Mouse (Mus musculus): ENCODE data around the gene Psmb3. TPM values are rescaled to one million over a fixed set of nuclear protein-coding genes. Genes with fewer than 3 reads are reported as not detected.

Psmb3 gene
- polyA plus RNA-seq, 1 experiment from 2014 or later: 491 TPM

DNA sequence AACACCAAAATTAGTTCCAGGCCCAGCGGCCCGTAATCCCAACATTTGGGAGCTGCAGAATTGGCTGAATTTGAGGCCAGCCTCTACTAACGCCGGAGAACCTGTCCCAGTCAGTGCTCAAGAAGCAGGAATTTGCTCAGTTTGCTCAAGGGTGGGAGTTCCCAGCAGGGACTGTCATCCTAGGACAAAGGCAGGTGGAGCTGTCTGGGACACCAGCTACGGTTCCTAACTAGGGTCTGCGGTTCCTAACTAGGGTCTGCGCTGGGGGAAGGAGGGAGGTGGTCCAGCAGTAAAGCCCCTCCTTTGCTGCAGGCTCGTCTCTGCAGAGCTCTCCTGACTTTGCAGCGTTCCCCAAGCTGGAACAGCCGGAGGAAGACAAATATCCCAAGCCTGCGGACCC is 30.1 kb upstream of the Psmb3 start:
- no peak for ATAC-seq (replicated peaks; ENCODE audit: low FRiP score, low TSS enrichment, low read depth)
- Histone ChIP-seq H3K9me3 (ENCODE audit: control insufficient read depth, low read length) (no peaks in the 10 kb centered on the region), H3K27me3 (replicated peaks; ENCODE audit: control insufficient read depth, insufficient read depth, low read length) (no peaks in the 10 kb centered on the region), H3K27ac (ENCODE audit: low read depth) (no peak overlapping the region), H3K4me3 (ENCODE audit: low read depth, low read length) (no peak overlapping the region), H3K4me1 (replicated peaks; ENCODE audit: control insufficient read depth, insufficient read depth, low read length) (peaks cover 14% of the 10 kb centered on the region), H3K4me2 (ENCODE audit: low read length) (no peak overlapping the region), H3K36me3 (ENCODE audit: control insufficient read depth, insufficient read depth, low read length) (peaks cover 94% of the 10 kb centered on the region), H3K9ac (ENCODE audit: low read length) (no peak overlapping the region)
- WGBS: 87% methylated on average over 11 of the region's 11 CpGs
- DNase-seq (ENCODE audit: low spot score): no peak

GRCm38 (mm10) chr11:97676050-97676754 is 27.0 kb upstream of the Psmb3 start:
- no peaks in the 10 kb centered on the region for H3K9me3 ChIP-seq (ENCODE audit: control insufficient read depth, low read length)
- H3K9ac ChIP-seq (ENCODE audit: low read length): no peak overlapping the region
- H3K4me1 ChIP-seq (replicated peaks; ENCODE audit: control insufficient read depth, insufficient read depth, low read length): no peaks in the 10 kb centered on the region; the same call in 1 of the 2 replicates
- WGBS: 80% methylated on average over 14 of the region's 15 CpGs
- peaks cover 96% of the 10 kb centered on the region for H3K36me3 ChIP-seq (ENCODE audit: control insufficient read depth, insufficient read depth, low read length)
- H3K27me3 ChIP-seq (replicated peaks; ENCODE audit: control insufficient read depth, insufficient read depth, low read length): no peaks in the 10 kb centered on the region
- no peak for DNase-seq (ENCODE audit: low spot score)
- H3K4me3 ChIP-seq (ENCODE audit: low read depth, low read length): no peak overlapping the region
- H3K27ac ChIP-seq (ENCODE audit: low read depth): no peak overlapping the region
- no peak for ATAC-seq (replicated peaks; ENCODE audit: low FRiP score, low TSS enrichment, low read depth)
- H3K4me2 ChIP-seq (ENCODE audit: low read length): no peak overlapping the region

GRCm38 (mm10) chr11:97677381-97677780 is 25.8 kb upstream of the Psmb3 start:
- DNase-seq (ENCODE audit: low spot score) (no peak), ATAC-seq (replicated peaks; ENCODE audit: low FRiP score, low TSS enrichment, low read depth) (no peak)
- H3K9me3 ChIP-seq (ENCODE audit: control insufficient read depth, low read length): no peaks in the 10 kb centered on the region
- H3K27me3 ChIP-seq (replicated peaks; ENCODE audit: control insufficient read depth, insufficient read depth, low read length): no peaks in the 10 kb centered on the region
- H3K4me2 ChIP-seq (ENCODE audit: low read length): no peak overlapping the region
- H3K36me3 ChIP-seq (ENCODE audit: control insufficient read depth, insufficient read depth, low read length): peaks cover 96% of the 10 kb centered on the region
- H3K27ac ChIP-seq (ENCODE audit: low read depth): no peak overlapping the region
- no peak overlapping the region for H3K4me3 ChIP-seq (ENCODE audit: low read depth, low read length)
- no peaks in the 10 kb centered on the region; the same call in 1 of the 2 replicates for H3K4me1 ChIP-seq (replicated peaks; ENCODE audit: control insufficient read depth, insufficient read depth, low read length)
- no peak overlapping the region for H3K9ac ChIP-seq (ENCODE audit: low read length)
- 58% methylated on average over 15 of the region's 15 CpGs for WGBS

- WGBS: 66% methylated on average over 8 of the region's 8 CpGs
Observed at GRCm38 (mm10) chr11:97677842-97678241, 25.4 kb upstream of the Psmb3 start.

DNA sequence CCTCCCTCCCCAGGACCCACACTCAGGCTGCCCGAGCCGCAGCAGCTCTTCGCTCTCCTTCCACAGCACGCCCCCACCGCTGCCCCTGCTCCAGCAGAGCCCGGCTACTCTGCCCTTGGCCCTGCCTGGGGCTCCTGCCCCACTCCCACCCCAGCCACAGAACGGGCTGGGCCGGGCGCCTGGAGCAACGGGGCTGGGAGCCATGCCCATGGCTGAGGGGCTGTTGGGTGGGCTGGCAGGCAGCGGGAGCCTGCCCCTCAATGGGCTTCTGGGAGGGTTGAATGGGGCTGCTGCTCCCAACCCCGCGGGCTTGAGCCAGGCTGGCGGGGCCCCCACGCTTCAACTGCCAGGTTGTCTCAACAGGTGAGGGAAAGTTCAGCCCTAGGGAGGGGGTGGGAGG is 24.9 kb upstream of the Psmb3 start:
- Histone ChIP-seq H3K4me2 (ENCODE audit: low read length) (no peak overlapping the region), H3K27me3 (replicated peaks; ENCODE audit: control insufficient read depth, insufficient read depth, low read length) (no peaks in the 10 kb centered on the region), H3K36me3 (ENCODE audit: control insufficient read depth, insufficient read depth, low read length) (peaks cover 93% of the 10 kb centered on the region), H3K4me1 (replicated peaks; ENCODE audit: control insufficient read depth, insufficient read depth, low read length) (no peaks in the 10 kb centered on the region; the same call in 1 of the 2 replicates), H3K9ac (ENCODE audit: low read length) (no peak overlapping the region), H3K9me3 (ENCODE audit: control insufficient read depth, low read length) (no peaks in the 10 kb centered on the region), H3K4me3 (ENCODE audit: low read depth, low read length) (no peak overlapping the region), H3K27ac (ENCODE audit: low read depth) (no peak overlapping the region)
- DNase-seq (ENCODE audit: low spot score) (no peak), ATAC-seq (replicated peaks; ENCODE audit: low FRiP score, low TSS enrichment, low read depth) (no peak)
- whole genome bisulfite sequencing: 93% methylated on average over 15 of the region's 15 CpGs

More at GRCm38 (mm10) chr11:97677842-97678241, 25.4 kb upstream of the Psmb3 start:
- Histone ChIP-seq H3K36me3 (ENCODE audit: control insufficient read depth, insufficient read depth, low read length) (peaks cover 95% of the 10 kb centered on the region), H3K9me3 (ENCODE audit: control insufficient read depth, low read length) (no peaks in the 10 kb centered on the region), H3K27ac (ENCODE audit: low read depth) (no peak overlapping the region), H3K4me3 (ENCODE audit: low read depth, low read length) (no peak overlapping the region), H3K9ac (ENCODE audit: low read length) (no peak overlapping the region), H3K27me3 (replicated peaks; ENCODE audit: control insufficient read depth, insufficient read depth, low read length) (no peaks in the 10 kb centered on the region), H3K4me2 (ENCODE audit: low read length) (no peak overlapping the region), H3K4me1 (replicated peaks; ENCODE audit: control insufficient read depth, insufficient read depth, low read length) (no peaks in the 10 kb centered on the region; the same call in 1 of the 2 replicates)
- DNase-seq (ENCODE audit: low spot score): no peak
- ATAC-seq (replicated peaks; ENCODE audit: low FRiP score, low TSS enrichment, low read depth): no peak

DNA sequence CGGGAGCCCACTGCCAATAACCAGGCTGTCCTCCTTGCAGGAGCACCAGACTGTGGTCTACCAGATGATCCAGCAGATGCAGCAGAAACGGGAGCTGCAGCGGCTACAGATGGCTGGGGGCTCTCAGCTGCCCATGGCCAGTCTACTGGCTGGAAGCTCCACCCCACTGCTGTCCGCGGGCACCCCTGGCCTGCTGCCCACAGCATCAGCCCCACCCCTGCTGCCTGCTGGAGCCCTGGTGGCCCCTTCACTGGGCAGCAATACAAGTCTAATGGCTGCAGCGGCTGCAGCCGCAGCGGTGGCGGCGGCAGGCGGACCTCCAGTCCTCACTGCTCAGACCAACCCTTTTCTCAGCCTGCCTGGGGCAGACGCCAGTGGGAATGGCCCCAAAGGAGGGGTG is 22.8 kb upstream of the Psmb3 start:
- no peak for DNase-seq (ENCODE audit: low spot score)
- H3K27ac ChIP-seq (ENCODE audit: low read depth): no peak overlapping the region
- ATAC-seq (replicated peaks; ENCODE audit: low FRiP score, low TSS enrichment, low read depth): no peak
- WGBS: 88% methylated on average over 12 of the region's 12 CpGs
- peaks cover 73% of the 10 kb centered on the region for H3K36me3 ChIP-seq (ENCODE audit: control insufficient read depth, insufficient read depth, low read length)
- no peak overlapping the region for H3K4me2 ChIP-seq (ENCODE audit: low read length)
- H3K9ac ChIP-seq (ENCODE audit: low read length): no peak overlapping the region
- no peaks in the 10 kb centered on the region for H3K9me3 ChIP-seq (ENCODE audit: control insufficient read depth, low read length)
- no peaks in the 10 kb centered on the region for H3K27me3 ChIP-seq (replicated peaks; ENCODE audit: control insufficient read depth, insufficient read depth, low read length)
- no peak overlapping the region for H3K4me3 ChIP-seq (ENCODE audit: low read depth, low read length)
- H3K4me1 ChIP-seq (replicated peaks; ENCODE audit: control insufficient read depth, insufficient read depth, low read length): no peaks in the 10 kb centered on the region; the same call in none of the 2 replicates

GRCm38 (mm10) chr11:97682504-97683055 is 20.6 kb upstream of the Psmb3 start:
- no peak overlapping the region for H3K27ac ChIP-seq (ENCODE audit: low read depth)
- H3K36me3 ChIP-seq (ENCODE audit: control insufficient read depth, insufficient read depth, low read length): peaks cover 52% of the 10 kb centered on the region
- no peaks in the 10 kb centered on the region for H3K9me3 ChIP-seq (ENCODE audit: control insufficient read depth, low read length)
- H3K9ac ChIP-seq (ENCODE audit: low read length): no peak overlapping the region
- 87% methylated on average over 6 of the region's 6 CpGs for WGBS
- H3K4me1 ChIP-seq (replicated peaks; ENCODE audit: control insufficient read depth, insufficient read depth, low read length): peaks cover 13% of the 10 kb centered on the region
- no peak for DNase-seq (ENCODE audit: low spot score)
- H3K4me3 ChIP-seq (ENCODE audit: low read depth, low read length): no peak overlapping the region
- no peaks in the 10 kb centered on the region for H3K27me3 ChIP-seq (replicated peaks; ENCODE audit: control insufficient read depth, insufficient read depth, low read length)
- H3K4me2 ChIP-seq (ENCODE audit: low read length): no peak overlapping the region
- no peak for ATAC-seq (replicated peaks; ENCODE audit: low FRiP score, low TSS enrichment, low read depth)

- peaks cover 45% of the 10 kb centered on the region for H3K36me3 ChIP-seq (ENCODE audit: control insufficient read depth, insufficient read depth, low read length)
- 78% methylated on average over 6 of the region's 6 CpGs for WGBS
- no peak overlapping the region for H3K27ac ChIP-seq (ENCODE audit: low read depth)
- no peak overlapping the region for H3K9ac ChIP-seq (ENCODE audit: low read length)
- no peak overlapping the region for H3K4me3 ChIP-seq (ENCODE audit: low read depth, low read length)
- H3K4me1 ChIP-seq (replicated peaks; ENCODE audit: control insufficient read depth, insufficient read depth, low read length): peaks cover 13% of the 10 kb centered on the region
- ATAC-seq (replicated peaks; ENCODE audit: low FRiP score, low TSS enrichment, low read depth) (no peak), DNase-seq (ENCODE audit: low spot score) (no peak)
- no peaks in the 10 kb centered on the region for H3K9me3 ChIP-seq (ENCODE audit: control insufficient read depth, low read length)
- H3K4me2 ChIP-seq (ENCODE audit: low read length): no peak overlapping the region
- H3K27me3 ChIP-seq (replicated peaks; ENCODE audit: control insufficient read depth, insufficient read depth, low read length): no peaks in the 10 kb centered on the region
Observed at GRCm38 (mm10) chr11:97684063-97684680, 19.0 kb upstream of the Psmb3 start.

Data from intestine, embryonic 14.5 days (tissue).